Mouse (Mus musculus) regulatory T cell (primary cell): ENCODE measurements around the gene Arhgef12.
"Not testable (repeated sequence)": the region's sequence is repeated elsewhere in the genome, so short reads cannot be mapped to it uniquely, and the experiment has no call there.

Source experiments
- in situ Hi-C: fragments of 300-600 bp; cut with MboI, MseI; formaldehyde crosslinking; loops from one replicate; pipeline ENCODE4 v1.15.1; 2025; ENCODE audit warnings: high pct_unique_total_duplicates

Arhgef12 gene

DNA sequence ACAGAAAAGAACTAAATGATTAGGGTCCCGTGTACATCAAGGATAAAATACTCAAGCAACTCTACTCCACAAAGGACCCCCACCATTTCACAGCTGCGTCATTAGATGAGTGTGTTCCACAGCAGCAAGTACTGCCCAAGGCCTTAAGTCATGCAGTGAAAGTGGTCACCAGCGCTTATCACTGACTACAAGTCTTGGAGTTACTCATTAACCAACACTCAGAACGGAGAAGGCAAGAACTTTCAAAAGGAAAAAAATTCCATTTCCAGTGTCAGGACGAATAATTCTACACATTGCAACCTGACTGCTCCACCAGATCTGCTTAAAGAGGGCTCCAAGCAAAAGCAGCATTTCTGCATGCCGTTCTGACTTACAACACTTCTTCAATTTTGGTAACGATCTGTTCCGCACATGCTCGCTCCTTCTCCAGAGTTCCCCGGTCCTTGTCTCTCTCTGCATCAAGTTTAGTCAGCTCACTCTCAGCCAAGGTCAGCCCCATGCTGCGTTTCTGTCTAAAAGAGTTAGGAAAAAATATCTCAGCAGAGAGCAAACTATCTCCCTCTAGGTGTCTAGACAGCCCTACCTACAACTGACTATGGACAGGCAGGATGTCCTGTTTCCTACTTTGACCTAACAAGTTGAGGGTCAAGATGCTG is 106.3 kb downstream of the Arhgef12 start:
- in situ Hi-C loops = loop anchor here (10.0 kb wide), 1 partner anchor 214 kb away; the partner anchor contains the start of gene Pou2f3

- in situ Hi-C loops = loop anchor here (10.0 kb wide), 1 partner anchor 215 kb away; the partner anchor contains the start of gene Pou2f3
Measured at GRCm38 (mm10) chr9:43000070-43000469, 107.0 kb downstream of the Arhgef12 start.

DNA sequence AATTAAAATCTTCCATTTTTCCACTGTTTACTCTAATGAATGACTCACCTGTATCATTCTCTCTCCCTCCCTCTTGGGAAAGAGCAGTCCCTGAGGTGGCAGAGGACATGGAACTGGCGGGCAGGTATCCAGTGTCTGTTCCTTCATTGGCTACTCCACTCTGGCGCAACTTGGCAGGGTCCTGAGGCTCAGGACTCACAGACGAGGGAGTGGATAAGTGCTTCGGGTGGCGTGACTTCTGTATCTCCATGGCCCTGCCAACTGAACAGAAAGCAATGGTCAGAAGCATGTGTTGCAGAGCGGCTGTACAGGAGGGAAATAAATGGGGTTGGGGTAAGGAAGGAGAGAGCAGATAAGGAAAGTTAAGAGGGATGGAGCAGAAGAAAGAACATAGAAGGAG is 109.5 kb downstream of the Arhgef12 start:
- in situ Hi-C loops = no loop called here

- in situ Hi-C loops = no loop called here
Measured at GRCm38 (mm10) chr9:42995298-42995697, 111.7 kb downstream of the Arhgef12 start.

DNA sequence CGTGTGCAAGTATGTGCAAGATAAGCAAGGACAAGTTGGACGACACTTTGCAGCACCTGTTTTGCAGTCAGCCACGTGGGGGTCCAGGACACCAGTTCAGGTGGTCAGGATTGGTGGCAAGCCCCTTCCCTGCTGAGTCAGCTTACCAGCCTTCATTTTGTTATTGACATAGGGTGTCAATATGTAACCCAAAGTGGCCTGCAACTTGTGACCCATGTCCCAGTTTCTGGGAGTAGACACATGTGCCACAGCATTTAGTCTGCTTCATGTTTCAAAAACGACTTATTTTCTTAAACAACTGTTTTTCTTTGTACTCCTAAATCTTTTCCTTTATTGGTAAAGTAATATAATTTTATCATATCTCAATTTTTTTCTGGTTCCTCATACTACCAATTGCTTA is 112.3 kb downstream of the Arhgef12 start:
- in situ Hi-C loops = no loop called here

- in situ Hi-C loops = no loop called here
Measured at GRCm38 (mm10) chr9:42993659-42994058, 113.4 kb downstream of the Arhgef12 start.

DNA sequence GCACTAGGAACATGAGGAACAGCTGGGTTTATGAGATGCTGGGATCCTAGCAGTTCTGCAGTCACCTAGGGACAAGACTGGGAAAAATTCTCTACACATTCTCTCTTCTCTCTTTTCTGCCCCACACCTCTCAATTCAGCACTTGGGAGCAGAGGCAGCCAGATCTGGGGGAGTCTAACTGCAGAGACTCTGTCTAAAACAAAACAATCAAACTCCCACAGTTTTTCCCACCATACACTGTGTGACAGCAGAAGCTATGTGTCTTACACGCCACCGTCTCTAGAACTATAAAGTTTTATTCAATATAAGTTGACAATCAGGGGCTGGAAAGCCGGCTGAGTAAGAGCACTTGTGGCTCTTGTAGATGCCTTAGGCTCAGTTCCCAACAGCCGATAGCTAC is 119.1 kb downstream of the Arhgef12 start:
- in situ Hi-C loops = no loop called here

GRCm38 (mm10) chr9:42968894-42969521 is 138.0 kb downstream of the Arhgef12 start:
- in situ Hi-C loops = no loop called here

- in situ Hi-C loops = no loop called here
Measured at GRCm38 (mm10) chr9:42967731-42968130, 139.3 kb downstream of the Arhgef12 start.

DNA sequence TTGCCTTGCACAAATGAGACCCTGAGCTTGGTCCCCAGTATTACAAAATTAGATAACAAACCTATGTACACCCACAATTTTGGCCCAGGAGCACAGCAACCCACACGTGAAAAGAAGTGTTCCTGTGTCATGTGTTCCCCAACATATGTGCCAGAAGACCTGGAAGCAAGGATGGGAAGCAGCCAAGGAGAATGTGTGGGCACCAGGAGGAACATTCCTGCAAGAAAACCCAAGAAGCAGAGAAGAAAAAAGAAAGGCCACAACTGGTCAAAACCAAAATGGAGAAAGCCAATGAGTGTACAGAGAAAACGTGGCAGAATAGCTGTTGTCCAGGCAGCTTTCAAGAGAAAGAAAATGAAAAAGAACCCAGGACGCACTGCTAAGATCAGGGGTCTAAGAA is 142.2 kb downstream of the Arhgef12 start:
- in situ Hi-C loops = not testable (repeated sequence)

DNA sequence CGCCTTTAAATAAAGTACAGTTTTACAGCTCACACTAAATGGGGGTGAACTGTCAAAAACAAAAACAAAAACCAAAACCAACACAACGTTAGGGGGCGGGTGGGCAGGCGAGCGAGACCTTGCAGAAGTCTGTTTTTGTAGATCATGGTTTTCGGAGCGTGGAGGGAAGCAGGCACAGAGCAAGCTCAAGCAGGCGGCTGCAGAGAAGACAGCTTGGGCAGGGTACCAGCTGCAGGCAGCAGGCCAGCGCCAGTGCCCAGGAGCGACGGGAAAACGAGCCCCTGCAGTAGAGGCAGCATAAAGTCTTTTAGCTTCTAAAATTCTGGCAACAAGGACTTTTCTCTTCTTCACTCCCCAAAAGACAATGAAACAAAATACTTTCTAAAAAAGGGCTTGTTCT is 142.7 kb downstream of the Arhgef12 start:
- in situ Hi-C loops = no loop called here

DNA sequence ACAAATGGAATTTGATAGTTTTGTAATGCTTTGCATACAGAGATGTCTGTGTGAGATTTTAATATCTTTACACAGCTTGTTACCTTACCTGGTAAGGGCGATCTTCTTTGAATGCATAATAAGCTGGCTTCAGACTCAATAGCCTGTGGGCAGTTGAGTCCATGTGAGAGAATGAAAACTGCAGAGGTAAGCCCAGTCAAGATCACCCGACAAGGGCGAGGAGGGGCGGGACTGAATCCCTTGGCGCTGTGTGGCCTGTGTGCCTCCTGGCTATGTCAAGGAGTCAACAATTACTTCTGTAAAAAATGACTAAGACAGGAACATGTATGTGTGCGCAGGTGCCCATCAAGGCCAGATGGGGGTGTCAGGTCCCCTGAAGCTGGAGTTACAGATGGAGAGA is 144.5 kb downstream of the Arhgef12 start:
- in situ Hi-C loops = no loop called here

DNA sequence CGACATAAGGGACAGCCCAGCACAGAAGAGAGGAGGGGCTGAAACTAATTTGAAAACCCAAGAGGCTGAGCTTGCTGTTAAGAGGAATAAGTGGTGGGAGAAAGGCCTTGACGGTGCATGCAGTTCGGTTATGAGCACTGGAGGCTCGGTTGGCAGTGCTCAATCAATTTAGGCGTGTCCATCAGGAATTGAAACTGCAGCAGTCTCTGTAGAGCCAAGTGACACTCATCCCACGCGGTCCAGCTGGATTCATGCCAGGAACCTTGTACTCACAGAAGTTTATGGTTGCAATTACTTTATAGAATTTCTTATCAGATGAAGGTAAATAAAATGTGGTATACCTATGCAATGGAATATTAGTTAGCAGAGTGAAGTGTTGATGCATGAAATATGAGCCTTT is 148.6 kb downstream of the Arhgef12 start:
- in situ Hi-C loops = no loop called here

- in situ Hi-C loops = loop anchor here (25.0 kb wide), 1 partner anchor 611 kb away; no protein-coding TSS in a partner anchor
Measured at GRCm38 (mm10) chr9:42948381-42948780, 158.7 kb downstream of the Arhgef12 start.

- in situ Hi-C loops = loop anchor here (25.0 kb wide), 1 partner anchor 608 kb away; no protein-coding TSS in a partner anchor
Measured at GRCm38 (mm10) chr9:42945174-42945573, 161.9 kb downstream of the Arhgef12 start.

- in situ Hi-C loops = loop anchor here (5.0 to 25.0 kb wide), 3 partner anchors 157 to 607 kb away; no protein-coding TSS in a partner anchor
Measured at GRCm38 (mm10) chr9:42944536-42945006, 162.5 kb downstream of the Arhgef12 start.

DNA sequence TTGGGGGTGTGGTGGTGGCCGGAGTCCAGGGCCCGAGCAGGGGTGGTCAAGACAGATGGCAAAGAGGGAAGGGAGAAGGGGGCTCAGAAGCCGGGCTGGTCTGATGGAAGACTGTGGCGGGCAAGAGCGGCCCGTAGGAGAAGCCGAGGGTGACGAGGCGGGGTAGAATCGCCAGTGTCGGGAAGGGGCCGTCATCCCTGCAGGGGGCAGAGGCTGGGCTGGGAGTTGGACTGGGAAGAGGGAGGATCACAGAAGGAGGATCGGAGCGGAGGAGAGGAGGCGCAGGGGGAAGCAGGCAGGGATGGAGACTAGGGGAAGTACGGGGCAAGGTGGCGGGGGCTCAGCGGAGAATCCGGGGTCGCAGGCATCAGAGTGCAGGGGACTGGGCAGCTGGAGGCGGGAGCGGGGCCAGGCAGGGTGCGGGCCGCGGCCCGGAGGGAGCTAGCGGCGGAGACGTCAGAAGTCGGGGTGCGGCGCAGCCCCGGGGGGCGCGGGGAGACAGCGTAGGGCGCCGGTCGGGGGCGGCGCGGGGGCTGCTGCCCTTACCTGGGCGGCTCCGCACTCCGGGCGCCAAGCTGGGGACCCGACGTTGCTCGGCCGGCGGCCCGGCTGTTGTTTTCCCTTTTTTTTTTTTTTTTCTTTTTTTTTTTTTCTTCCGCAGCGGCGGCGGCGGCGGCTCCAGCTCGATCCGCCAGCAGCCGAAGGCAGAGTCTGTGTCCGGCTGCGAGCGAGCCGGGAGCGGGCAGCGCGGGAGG is 163.1 kb downstream of the Arhgef12 start, which contains the start of gene Grik4:
Gene Grik4 (minus strand): TSS at position 713 of the 755 bp plus-strand sequence.
- in situ Hi-C loops = loop anchor here (5.0 to 25.0 kb wide), 3 partner anchors 157 to 607 kb away; no protein-coding TSS in a partner anchor

- in situ Hi-C loops = loop anchor here (5.0 to 25.0 kb wide), 3 partner anchors 156 to 606 kb away; no protein-coding TSS in a partner anchor
Measured at GRCm38 (mm10) chr9:42943057-42943529, 163.9 kb downstream of the Arhgef12 start.

GRCm38 (mm10) chr9:42942148-42942547 is 164.9 kb downstream of the Arhgef12 start:
- in situ Hi-C loops = loop anchor here (5.0 to 25.0 kb wide), 3 partner anchors 155 to 605 kb away; no protein-coding TSS in a partner anchor

DNA sequence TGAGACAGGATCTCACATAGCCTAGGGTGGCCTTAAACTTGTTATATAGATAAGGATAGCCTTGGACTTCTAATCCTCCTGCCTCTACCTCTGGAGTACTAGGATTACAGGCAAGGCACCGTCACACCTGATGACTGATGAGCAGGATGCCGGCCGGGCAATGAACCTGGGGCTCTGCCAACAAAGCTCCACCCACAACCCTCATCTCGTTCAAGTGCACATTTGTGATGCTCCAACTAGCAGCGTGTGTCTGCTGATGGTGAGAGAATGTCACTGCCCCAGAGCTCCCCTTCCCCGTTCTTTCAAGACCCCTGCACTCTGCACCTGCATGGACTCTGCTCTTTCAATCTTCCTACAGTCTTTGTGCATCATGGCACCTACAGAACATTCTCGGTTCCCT is 174.9 kb downstream of the Arhgef12 start:
- in situ Hi-C loops = loop anchor here (25.0 kb wide), 1 partner anchor 595 kb away; no protein-coding TSS in a partner anchor

DNA sequence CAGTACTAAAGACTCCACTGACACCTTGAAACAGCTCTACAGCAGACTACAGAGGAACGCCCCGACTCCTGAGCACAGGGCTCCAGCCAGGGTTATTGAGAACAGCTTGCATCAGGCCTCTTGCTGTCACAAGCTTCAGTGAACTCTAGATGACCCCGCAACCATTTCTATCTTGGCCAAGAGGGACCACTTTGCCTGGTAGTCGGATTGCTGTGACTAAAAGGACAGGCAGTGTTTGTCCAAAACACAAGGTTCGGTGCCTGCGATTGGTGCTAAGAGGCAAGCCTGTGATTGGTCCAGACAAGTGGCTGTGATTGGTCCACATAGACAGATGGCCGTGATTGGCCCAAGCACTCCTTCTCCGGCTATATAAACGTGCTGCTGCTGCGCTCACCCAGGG is 179.5 kb downstream of the Arhgef12 start:
- in situ Hi-C loops = loop anchor here (25.0 kb wide), 1 partner anchor 590 kb away; no protein-coding TSS in a partner anchor
